Comparison of ENCODE assay signal across 16 mouse cellular contexts in genomic region chr5:137419105-137419504, GRCm38 (mm10). TPM values are rescaled to one million over a fixed set of nuclear protein-coding genes. Genes with fewer than 3 reads are reported as not detected.
A peak's percentile ranks its signal among the peaks of the same experiment; 100 is the strongest.
DNase-seq lines count a peak whose midpoint lies in the region; ATAC-seq lines count a peak whose summit lies in the region.
"Had no signal": no experiment of that assay in that cellular context is flagged by ENCODE, and none has a peak within 500 bp of the region (broad histone marks: within the 10 kb centered on the region; RNA-seq: fewer than 3 reads in every experiment).

No protein-coding gene starts in this region.

- H3K4me3 ChIP-seq in intestine, embryonic 15.5 days (replicated peaks): no peak overlapping the region
- no peak overlapping the region for H3K4me3 ChIP-seq in hindbrain, embryonic 10.5 days
- no peak overlapping the region for H3K4me3 ChIP-seq in heart, embryonic 11.5 days (ENCODE audit: low read depth, low read length)
- H3K4me3 ChIP-seq: embryonic facial prominence, embryonic 13.5 days; heart, adult 2 months; neural tube, embryonic 13.5 days had no signal

- H3K9me3 ChIP-seq in intestine, embryonic 15.5 days: no peaks in the 10 kb centered on the region
- no peaks in the 10 kb centered on the region for H3K9me3 ChIP-seq in hindbrain, embryonic 10.5 days
- no peaks in the 10 kb centered on the region for H3K9me3 ChIP-seq in heart, embryonic 11.5 days (replicated peaks; ENCODE audit: control insufficient read depth, low read length)
- H3K9me3 ChIP-seq: embryonic facial prominence, embryonic 13.5 days; neural tube, embryonic 13.5 days had no signal

- no peak overlapping the region for H3K9ac ChIP-seq in intestine, embryonic 15.5 days
- H3K9ac ChIP-seq in heart, embryonic 11.5 days (ENCODE audit: low read depth, low read length): no peak overlapping the region
- H3K9ac ChIP-seq: embryonic facial prominence, embryonic 13.5 days; liver, postnatal 0 days; neural tube, embryonic 13.5 days had no signal

- 0 out of 2 replicates have a peak overlapping the region, but pooled peaks have one; percentile 66 for H3K27ac ChIP-seq in intestine, embryonic 15.5 days
- H3K27ac ChIP-seq in hindbrain, embryonic 10.5 days: no peak overlapping the region
- no peak overlapping the region for H3K27ac ChIP-seq in heart, embryonic 11.5 days (ENCODE audit: low read depth, low read length)
- H3K27ac ChIP-seq: embryonic facial prominence, embryonic 13.5 days; heart, adult 2 months; neural tube, embryonic 13.5 days had no signal

- WGBS in intestine, embryonic 15.5 days: 60% methylated on average over 9 of the region's 9 CpGs
- 84% methylated on average over 9 of the region's 9 CpGs for WGBS in hindbrain, embryonic 10.5 days
- WGBS in heart, embryonic 11.5 days (ENCODE audit: insufficient replicate concordance): 69% methylated on average over 9 of the region's 9 CpGs

- H3K36me3 ChIP-seq in intestine, embryonic 15.5 days: no peaks in the 10 kb centered on the region
- no peaks in the 10 kb centered on the region for H3K36me3 ChIP-seq in hindbrain, embryonic 10.5 days
- H3K36me3 ChIP-seq in heart, embryonic 11.5 days (ENCODE audit: control insufficient read depth, insufficient read depth, low read length): no peaks in the 10 kb centered on the region
- H3K36me3 ChIP-seq: embryonic facial prominence, embryonic 13.5 days; neural tube, embryonic 13.5 days had no signal

- H3K4me2 ChIP-seq in intestine, embryonic 15.5 days (replicated peaks): 0 out of 2 replicates have a peak overlapping the region, but pooled peaks have one; percentile 19
- H3K4me2 ChIP-seq in heart, embryonic 11.5 days: no peak overlapping the region
- H3K4me2 ChIP-seq: embryonic facial prominence, embryonic 13.5 days; neural tube, embryonic 13.5 days had no signal

- H3K4me1 ChIP-seq in intestine, embryonic 15.5 days (replicated peaks): peaks cover 10% of the 10 kb centered on the region
- 0 out of 2 replicates have a peak, but pooled peaks cover 7% of the 10 kb centered on the region for H3K4me1 ChIP-seq in hindbrain, embryonic 10.5 days (replicated peaks)
- H3K4me1 ChIP-seq in heart, embryonic 11.5 days (ENCODE audit: control insufficient read depth, insufficient read depth, low read length): no peaks in the 10 kb centered on the region
- H3K4me1 ChIP-seq: embryonic facial prominence, embryonic 13.5 days; neural tube, embryonic 13.5 days had no signal

- DNase-seq in c-Kit-positive CD71-negative TER-119-negative erythroid progenitor cells, embryonic 14.5 days (ENCODE audit: low read depth): peak; percentile 19
- peak; percentile 3 to 16 for DNase-seq in kidney, postnatal 36 days
- peak; percentile 43 to 44 for DNase-seq in lung, postnatal 4 days
- DNase-seq in hindbrain, embryonic 10.5 days (ENCODE audit: low spot score): no peak
- DNase-seq in cerebellum, postnatal 36 days: no peak
- DNase-seq: adrenal gland, postnatal 25 days; heart, adult 2 months; heart, postnatal 14 days; layer of hippocampus, postnatal 36 days; liver, postnatal 0 days; right cerebral cortex, postnatal 4 days had no signal

- ATAC-seq in intestine, embryonic 15.5 days: peak; percentile 8; the same call in 1 of the 2 replicates
- no peak for ATAC-seq in inflammation-experienced regulatory T-cells, adult 6 months
- no peak for ATAC-seq in heart, embryonic 11.5 days (replicated peaks; ENCODE audit: insufficient number of reproducible peaks, low FRiP score, low TSS enrichment)
- ATAC-seq: liver, postnatal 0 days had no signal

- no peaks in the 10 kb centered on the region for H3K27me3 ChIP-seq in intestine, embryonic 15.5 days (replicated peaks)
- no peaks in the 10 kb centered on the region for H3K27me3 ChIP-seq in hindbrain, embryonic 10.5 days (ENCODE audit: insufficient read depth, poor library complexity, severe bottlenecking)
- no peaks in the 10 kb centered on the region for H3K27me3 ChIP-seq in heart, embryonic 11.5 days (ENCODE audit: control insufficient read depth, insufficient read depth, low read length)
- H3K27me3 ChIP-seq: embryonic facial prominence, embryonic 13.5 days; neural tube, embryonic 13.5 days had no signal

RNA-seq across cellular contexts. Expression of gene Zan, which starts 57.8 kb away (rescaled TPM):
- polyA plus RNA-seq in intestine, embryonic 15.5 days (2015; fragmentation: Nextera tagmentation; extraction: Ambion mirVana): 0.52 and 0.93 TPM in 2 replicates
- polyA plus RNA-seq in hindbrain, embryonic 10.5 days (2016; fragmentation: Nextera tagmentation; extraction: Ambion mirVana): 0.05 and 0.13 TPM in 2 replicates
- under 1 TPM; 0.19 to 0.55 (median 0.24) TPM for polyA plus RNA-seq in inflammation-experienced regulatory T-cells, adult 6 months (2017; shearing (Covaris generic))
- polyA plus RNA-seq in heart, embryonic 11.5 days (2014; fragmentation: Nextera tagmentation; extraction: Ambion mirVana): 0.03 and 0.11 TPM in 2 replicates

Comparison
In these comparisons a context has a peak if more than half of its experiments do, and no peak if none do; other contexts are left out.
1. DNase-seq: peak in c-Kit-positive CD71-negative TER-119-negative erythroid progenitor cells, embryonic 14.5 days (single experiment), kidney, postnatal 36 days (2 of 2) and lung, postnatal 4 days (2 of 2); none in hindbrain, embryonic 10.5 days (single experiment) and cerebellum, postnatal 36 days (0 of 2).